Mouse (Mus musculus) hindbrain, embryonic 16.5 days (tissue): ENCODE data around the gene Morc1. TPM values are rescaled to one million over a fixed set of nuclear protein-coding genes. Genes with fewer than 3 reads are reported as not detected.

ENCODE experiments used
- ATAC-seq: fragments of 200-750 bp; cut with Nextera tagmentation; 2 replicates; pipeline ENCODE4 v1.8.0; 2017; ENCODE audit warnings: moderate TSS enrichment, moderate library complexity
- H3K27ac ChIP-seq: fragments of 300-500 bp; sonication (generic); 2 replicates; pipeline ENCODE4 v1.5.1; 2014; ENCODE audit warnings: low read depth, mild to moderate bottlenecking, control low read depth, low read length, moderate library complexity
- H3K27me3 ChIP-seq: fragments of 300-500 bp; sonication (generic); replicated peaks from 2 replicates; pipeline ENCODE4 v1.6.1; 2014; ENCODE audit warnings: low read length; ENCODE audit not compliant: control insufficient read depth, insufficient read depth
- H3K36me3 ChIP-seq: fragments of 300-500 bp; sonication (generic); 2 replicates; pipeline ENCODE4 v1.6.1; 2014; ENCODE audit warnings: mild to moderate bottlenecking, low read length, moderate library complexity, mixed read lengths; ENCODE audit not compliant: control insufficient read depth, insufficient read depth
- H3K4me1 ChIP-seq: fragments of 300-500 bp; sonication (generic); 2 replicates; pipeline ENCODE4 v1.6.1; 2014; ENCODE audit warnings: low read depth, low read length; ENCODE audit not compliant: control insufficient read depth, insufficient read depth
- H3K4me2 ChIP-seq: fragments of 300-500 bp; sonication (generic); 2 replicates; pipeline ENCODE4 v1.6.1; 2014; ENCODE audit warnings: mild to moderate bottlenecking, low read length, control low read depth, moderate library complexity
- H3K4me3 ChIP-seq: fragments of 300-500 bp; sonication (generic); 2 replicates; pipeline ENCODE4 v1.5.1; 2014; ENCODE audit warnings: mild to moderate bottlenecking, low read length, control low read depth, moderate library complexity
- H3K9ac ChIP-seq: fragments of 300-500 bp; sonication (generic); 2 replicates; pipeline ENCODE4 v1.6.1; 2014; ENCODE audit warnings: low read depth, mild to moderate bottlenecking, control low read depth, low read length, moderate library complexity
- H3K9me3 ChIP-seq: fragments of 300-500 bp; sonication (generic); 2 replicates; pipeline ENCODE4 v1.6.1; 2014; ENCODE audit warnings: mild to moderate bottlenecking, low read length, moderate library complexity; ENCODE audit not compliant: control insufficient read depth
- WGBS: fragments of 180-500 bp; shearing (Covaris S2); extraction: QIAGEN DNeasy Blood & Tissue Kit; methylation state at CpG from one replicate; pipeline ENCODE4 v1.1.7; 2014; 5-methylcytosine and 5-hydroxymethylcytosine counted together
- polyA plus RNA-seq: library from polyadenylated mRNA; unstranded; fragments of >200 nt; fragmentation: Nextera tagmentation; extraction: Ambion mirVana; gene quantifications from 2 replicates; pipeline ENCODE4 v1.2.1, GENCODE M21; 2015

Morc1 gene
- polyA plus RNA-seq, 1 experiment from 2014 or later, result 0.14 TPM

GRCm38 (mm10) chr16:48630466-48630865, 199.4 kb downstream of the Morc1 start:
- ATAC-seq, result no peak
- 22% methylated on average over 8 of the region's 8 CpGs for WGBS
- Histone ChIP-seq H3K9ac (no peak overlapping the region), H3K36me3 (no peaks in the 10 kb centered on the region), H3K27ac (no peak overlapping the region), H3K27me3 (no peaks in the 10 kb centered on the region), H3K4me3 (no peak overlapping the region), H3K9me3 (no peaks in the 10 kb centered on the region), H3K4me1 (no peaks in the 10 kb centered on the region; the same call in 1 of the 2 replicates), H3K4me2 (no peak overlapping the region)

- Histone ChIP-seq H3K9me3 (no peaks in the 10 kb centered on the region), H3K4me2 (no peak overlapping the region), H3K4me3 (no peak overlapping the region), H3K36me3 (no peaks in the 10 kb centered on the region), H3K27ac (no peak overlapping the region), H3K4me1 (no peaks in the 10 kb centered on the region; the same call in 1 of the 2 replicates), H3K9ac (no peak overlapping the region), H3K27me3 (no peaks in the 10 kb centered on the region)
- ATAC-seq, result no peak
- WGBS, result 96% methylated on average over 6 of the region's 6 CpGs
Measured at GRCm38 (mm10) chr16:48632351-48632750, 201.3 kb downstream of the Morc1 start.

GRCm38 (mm10) chr16:48646246-48646645, 215.2 kb downstream of the Morc1 start:
- no peak overlapping the region for H3K4me3 ChIP-seq
- H3K9me3 ChIP-seq, result no peaks in the 10 kb centered on the region
- H3K9ac ChIP-seq, result no peak overlapping the region
- WGBS, result 74% methylated on average over 2 of the region's 2 CpGs
- no peak for ATAC-seq
- H3K27ac ChIP-seq, result no peak overlapping the region
- H3K4me2 ChIP-seq, result no peak overlapping the region
- H3K27me3 ChIP-seq, result no peaks in the 10 kb centered on the region
- H3K36me3 ChIP-seq, result no peaks in the 10 kb centered on the region
- H3K4me1 ChIP-seq, result no peaks in the 10 kb centered on the region

- no peak overlapping the region for H3K27ac ChIP-seq
- no peaks in the 10 kb centered on the region for H3K4me1 ChIP-seq
- H3K4me2 ChIP-seq, result no peak overlapping the region
- 62% methylated on average over 5 of the region's 5 CpGs for WGBS
- H3K9ac ChIP-seq, result no peak overlapping the region
- no peak overlapping the region for H3K4me3 ChIP-seq
- no peaks in the 10 kb centered on the region for H3K36me3 ChIP-seq
- ATAC-seq, result no peak
- no peaks in the 10 kb centered on the region for H3K9me3 ChIP-seq
- H3K27me3 ChIP-seq, result no peaks in the 10 kb centered on the region
Measured at GRCm38 (mm10) chr16:48671696-48672095, 240.7 kb downstream of the Morc1 start.

- Histone ChIP-seq H3K4me1 (no peaks in the 10 kb centered on the region), H3K27me3 (no peaks in the 10 kb centered on the region), H3K36me3 (no peaks in the 10 kb centered on the region), H3K4me3 (no peak overlapping the region), H3K9ac (no peak overlapping the region), H3K9me3 (no peaks in the 10 kb centered on the region), H3K4me2 (no peak overlapping the region), H3K27ac (no peak overlapping the region)
- ATAC-seq, result no peak
- 87% methylated on average over 3 of the region's 3 CpGs for WGBS
Measured at GRCm38 (mm10) chr16:48672664-48673063, 241.6 kb downstream of the Morc1 start.

GRCm38 (mm10) chr16:48675607-48676006, 244.6 kb downstream of the Morc1 start:
- 14% methylated on average over 10 of the region's 10 CpGs for WGBS

GRCm38 (mm10) chr16:48676205-48676604, 245.2 kb downstream of the Morc1 start:
- no peak for ATAC-seq
- H3K9me3 ChIP-seq, result no peaks in the 10 kb centered on the region
- H3K9ac ChIP-seq, result no peak overlapping the region
- WGBS, result 79% methylated on average over 2 of the region's 2 CpGs
- H3K4me2 ChIP-seq, result no peak overlapping the region
- H3K36me3 ChIP-seq, result no peaks in the 10 kb centered on the region
- H3K27me3 ChIP-seq, result no peaks in the 10 kb centered on the region
- no peaks in the 10 kb centered on the region for H3K4me1 ChIP-seq
- no peak overlapping the region for H3K27ac ChIP-seq
- H3K4me3 ChIP-seq, result no peak overlapping the region

More at GRCm38 (mm10) chr16:48675607-48676006, 244.6 kb downstream of the Morc1 start:
- peak; percentile 85 for ATAC-seq
- H3K4me2 ChIP-seq, result peak overlapping the region; percentile 7; the same call in 1 of the 2 replicates
- no peak overlapping the region for H3K4me3 ChIP-seq
- no peak overlapping the region for H3K9ac ChIP-seq
- no peaks in the 10 kb centered on the region for H3K36me3 ChIP-seq
- no peaks in the 10 kb centered on the region for H3K4me1 ChIP-seq
- H3K9me3 ChIP-seq, result no peaks in the 10 kb centered on the region
- no peaks in the 10 kb centered on the region for H3K27me3 ChIP-seq
- H3K27ac ChIP-seq, result no peak overlapping the region

GRCm38 (mm10) chr16:48677381-48677780, 246.3 kb downstream of the Morc1 start:
- WGBS, result 88% methylated on average over 5 of the region's 5 CpGs
- Histone ChIP-seq H3K27me3 (no peaks in the 10 kb centered on the region), H3K4me2 (no peak overlapping the region), H3K36me3 (no peaks in the 10 kb centered on the region), H3K27ac (no peak overlapping the region), H3K9ac (no peak overlapping the region), H3K4me1 (no peaks in the 10 kb centered on the region), H3K4me3 (no peak overlapping the region), H3K9me3 (no peaks in the 10 kb centered on the region)
- ATAC-seq, result no peak

- Histone ChIP-seq H3K4me1 (no peaks in the 10 kb centered on the region), H3K4me2 (no peak overlapping the region), H3K27ac (no peak overlapping the region), H3K9me3 (no peaks in the 10 kb centered on the region), H3K36me3 (no peaks in the 10 kb centered on the region), H3K4me3 (no peak overlapping the region), H3K9ac (no peak overlapping the region), H3K27me3 (no peaks in the 10 kb centered on the region)
- WGBS, result 88% methylated on average over 1 of the region's 1 CpGs
- ATAC-seq, result no peak
Measured at GRCm38 (mm10) chr16:48678029-48678428, 247.0 kb downstream of the Morc1 start.
